Mouse (Mus musculus): ENCODE measurements at regions not wholly inside any gene's neighbourhood (a gene's known extent, or its start where the extent isn't known, plus 50 kb on each side); places are given as distances from the start of the nearest gene placed in this dataset.

- no peak for DNase-seq (ENCODE audit: low spot score in 2 of 2)
Measured at GRCm38 (mm10) chr9:86230673-86231350, 233.9 kb downstream of the Ube2cbp start.

GRCm38 (mm10) chr9:86231692-86232091 is 233.1 kb downstream of the Ube2cbp start:
- DNase-seq (ENCODE audit: low spot score in 2 of 2) = no peak

GRCm38 (mm10) chr9:86232174-86232573 is 232.6 kb downstream of the Ube2cbp start:
- DNase-seq (ENCODE audit: low spot score in 2 of 2) = no peak

GRCm38 (mm10) chr9:86233775-86234174 is 231.0 kb downstream of the Ube2cbp start:
- DNase-seq (ENCODE audit: low spot score in 2 of 2) = no peak

- DNase-seq (ENCODE audit: low spot score in 2 of 2) = no peak
Measured at GRCm38 (mm10) chr9:86238691-86239090, 226.1 kb downstream of the Ube2cbp start.

- DNase-seq (ENCODE audit: low spot score in 2 of 2) = no peak
Measured at GRCm38 (mm10) chr9:86240287-86240686, 224.5 kb downstream of the Ube2cbp start.

GRCm38 (mm10) chr9:86240896-86241295 is 223.9 kb downstream of the Ube2cbp start:
- no peak for DNase-seq (ENCODE audit: low spot score in 2 of 2)

GRCm38 (mm10) chr9:86250197-86250596 is 214.6 kb downstream of the Ube2cbp start:
- DNase-seq (ENCODE audit: low spot score in 2 of 2) = no peak

GRCm38 (mm10) chr9:86251331-86251730 is 213.4 kb downstream of the Ube2cbp start:
- DNase-seq (ENCODE audit: low spot score in 2 of 2) = no peak

Measured in frontal cortex, postnatal 10 days (tissue).